Mouse (Mus musculus): ENCODE measurements around the gene Tgoln1.

Gene Tgoln1

GRCm38 (mm10) chr6:72597083-72597874 is 19.5 kb downstream of the Tgoln1 start:
- in situ Hi-C loops (cut with MboI; ENCODE audit: low sequenced_read_pairs): no loop called here

GRCm38 (mm10) chr6:72593914-72594313 is 22.9 kb downstream of the Tgoln1 start:
- in situ Hi-C loops (cut with MboI; ENCODE audit: low sequenced_read_pairs): no loop called here

GRCm38 (mm10) chr6:72593011-72593803 is 23.6 kb downstream of the Tgoln1 start:
- in situ Hi-C loops (cut with MboI; ENCODE audit: low sequenced_read_pairs): no loop called here

- in situ Hi-C loops (cut with MboI; ENCODE audit: low sequenced_read_pairs): no loop called here
These were observed 26.7 kb downstream of the Tgoln1 start for GRCm38 (mm10) chr6:72590111-72590510.

- in situ Hi-C loops (cut with MboI; ENCODE audit: low sequenced_read_pairs): no loop called here
These were observed 28.5 kb downstream of the Tgoln1 start for GRCm38 (mm10) chr6:72588307-72588706.

- in situ Hi-C loops (cut with MboI; ENCODE audit: low sequenced_read_pairs): no loop called here
These were observed 30.1 kb downstream of the Tgoln1 start for GRCm38 (mm10) chr6:72586701-72587100.

- in situ Hi-C loops (cut with MboI; ENCODE audit: low sequenced_read_pairs): no loop called here
These were observed 32.6 kb downstream of the Tgoln1 start for GRCm38 (mm10) chr6:72584154-72584553.

- in situ Hi-C loops (cut with MboI; ENCODE audit: low sequenced_read_pairs): no loop called here
These were observed 33.5 kb downstream of the Tgoln1 start for GRCm38 (mm10) chr6:72583211-72583839.

GRCm38 (mm10) chr6:72581625-72582382 is 35.0 kb downstream of the Tgoln1 start:
- in situ Hi-C loops (cut with MboI; ENCODE audit: low sequenced_read_pairs): no loop called here

- in situ Hi-C loops (cut with MboI; ENCODE audit: low sequenced_read_pairs): no loop called here
These were observed 40.8 kb downstream of the Tgoln1 start for GRCm38 (mm10) chr6:72576041-72576440.

- in situ Hi-C loops (cut with MboI; ENCODE audit: low sequenced_read_pairs): loop anchor here (5.0 kb wide), 1 partner anchor 145 kb away; no protein-coding TSS in a partner anchor
These were observed 45.0 kb downstream of the Tgoln1 start for GRCm38 (mm10) chr6:72571826-72572225.

- in situ Hi-C loops (cut with MboI; ENCODE audit: low sequenced_read_pairs): loop anchor here (5.0 kb wide), 1 partner anchor 144 kb away; no protein-coding TSS in a partner anchor
These were observed 46.0 kb downstream of the Tgoln1 start for GRCm38 (mm10) chr6:72570644-72571397.

GRCm38 (mm10) chr6:72568736-72569135 is 48.1 kb downstream of the Tgoln1 start:
- in situ Hi-C loops (cut with MboI; ENCODE audit: low sequenced_read_pairs): no loop called here

GRCm38 (mm10) chr6:72567508-72567907 is 49.3 kb downstream of the Tgoln1 start:
- in situ Hi-C loops (cut with MboI; ENCODE audit: low sequenced_read_pairs): no loop called here

- in situ Hi-C loops (cut with MboI; ENCODE audit: low sequenced_read_pairs): no loop called here
These were observed 50.8 kb downstream of the Tgoln1 start for GRCm38 (mm10) chr6:72566044-72566443.

GRCm38 (mm10) chr6:72565506-72565905 is 51.3 kb downstream of the Tgoln1 start:
- in situ Hi-C loops (cut with MboI; ENCODE audit: low sequenced_read_pairs): no loop called here

- in situ Hi-C loops (cut with MboI; ENCODE audit: low sequenced_read_pairs): no loop called here
These were observed 53.9 kb downstream of the Tgoln1 start for GRCm38 (mm10) chr6:72562894-72563293.

- in situ Hi-C loops (cut with MboI; ENCODE audit: low sequenced_read_pairs): no loop called here
These were observed 54.3 kb downstream of the Tgoln1 start for GRCm38 (mm10) chr6:72562486-72562885.

- in situ Hi-C loops (cut with MboI; ENCODE audit: low sequenced_read_pairs): no loop called here
These were observed 56.0 kb downstream of the Tgoln1 start for GRCm38 (mm10) chr6:72560801-72561200.
